Mouse (Mus musculus) stomach, postnatal 0 days (tissue): ENCODE data around the gene Cdcp2. TPM values are rescaled to one million over a fixed set of nuclear protein-coding genes. Genes with fewer than 3 reads are reported as not detected.
A peak's percentile ranks its signal among the peaks of the same experiment; 100 is the strongest.

Experiments
- ATAC-seq: fragments of 200-750 bp; cut with Nextera tagmentation; 2 replicates; pipeline ENCODE4 v1.8.0; 2017; ENCODE audit not compliant: low FRiP score, low TSS enrichment
- DNase-seq: peaks from one replicate; pipeline ENCODE4 v3.0.0-alpha.2; 2016; ENCODE audit warnings: low spot score
- H3K27ac ChIP-seq: fragments of 300-500 bp; sonication (generic); replicated peaks from 2 replicates; pipeline ENCODE4 v1.5.1; 2014; ENCODE audit warnings: mild to moderate bottlenecking, control low read depth
- H3K27me3 ChIP-seq: fragments of 300-500 bp; sonication (generic); 2 replicates; pipeline ENCODE4 v1.6.1; 2014; ENCODE audit warnings: low read length; ENCODE audit not compliant: control insufficient read depth, insufficient read depth
- H3K36me3 ChIP-seq: fragments of 300-500 bp; sonication (generic); 2 replicates; pipeline ENCODE4 v1.6.1; 2014; ENCODE audit warnings: low read length, mixed read lengths; ENCODE audit not compliant: control insufficient read depth, insufficient read depth
- H3K4me1 ChIP-seq: fragments of 300-500 bp; sonication (generic); replicated peaks from 2 replicates; pipeline ENCODE4 v1.6.1; 2014; ENCODE audit warnings: antibody characterized with exemption; ENCODE audit not compliant: control insufficient read depth, insufficient read depth
- H3K4me2 ChIP-seq: fragments of 300-500 bp; sonication (generic); replicated peaks from 2 replicates; pipeline ENCODE4 v1.6.1; 2014; ENCODE audit warnings: low read depth, mild to moderate bottlenecking, control low read depth, moderate library complexity
- H3K4me3 ChIP-seq: fragments of 300-500 bp; sonication (generic); 2 replicates; pipeline ENCODE4 v1.5.1; 2014; ENCODE audit warnings: low read depth, low read length, control low read depth
- H3K9ac ChIP-seq: fragments of 300-500 bp; sonication (generic); 2 replicates; pipeline ENCODE4 v1.6.1; 2014; ENCODE audit warnings: mild to moderate bottlenecking, low read length, control low read depth, mixed read lengths
- H3K9me3 ChIP-seq: fragments of 300-500 bp; sonication (generic); 2 replicates; pipeline ENCODE4 v1.6.1; 2016; ENCODE audit warnings: low read length; ENCODE audit not compliant: control insufficient read depth
- CTCF ChIP-seq: IDR thresholded peaks from 2 replicates; pipeline ENCODE4 v1.5.1; 2016; ENCODE audit warnings: antibody characterized with exemption, low read depth, mild to moderate bottlenecking, moderate library complexity
- EP300 ChIP-seq: optimal IDR thresholded peaks from 2 replicates; pipeline ENCODE3; 2016; ENCODE audit warnings: antibody characterized with exemption
- WGBS: fragments of 180-500 bp; shearing (Covaris S2); extraction: QIAGEN DNeasy Blood & Tissue Kit; methylation state at CpG from one replicate; pipeline ENCODE4 v1.1.7; 2014; 5-methylcytosine and 5-hydroxymethylcytosine counted together
- polyA plus RNA-seq: library from polyadenylated mRNA; unstranded; fragments of >200 nt; fragmentation: Nextera tagmentation; extraction: Ambion mirVana; gene quantifications from 2 replicates; pipeline ENCODE4 v1.2.1, GENCODE M21; 2015

The Cdcp2 gene
- polyA plus RNA-seq, 1 experiment from 2014 or later: not detected

DNA sequence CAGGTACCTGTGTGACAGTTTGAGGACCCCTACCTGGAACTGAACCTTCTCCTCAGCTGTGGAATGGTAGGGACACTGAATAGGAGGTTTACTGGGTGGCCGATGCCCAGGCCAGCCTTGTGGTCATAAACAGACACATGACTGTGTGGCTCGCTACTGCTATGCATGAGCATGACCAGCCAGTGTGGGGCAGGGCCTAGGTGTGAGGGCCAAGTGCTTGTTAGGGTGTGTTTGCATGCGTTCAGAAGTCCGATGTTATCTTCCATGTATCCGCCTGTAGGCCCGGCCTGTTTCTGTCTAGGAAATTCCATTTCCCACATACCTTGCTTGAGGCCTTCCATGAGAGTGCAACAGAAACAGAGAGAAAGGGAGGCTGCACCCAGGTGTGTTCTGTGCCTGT lies 24.0 kb downstream of the Cdcp2 start:
- 63% methylated on average over 6 of the region's 6 CpGs for WGBS

DNA sequence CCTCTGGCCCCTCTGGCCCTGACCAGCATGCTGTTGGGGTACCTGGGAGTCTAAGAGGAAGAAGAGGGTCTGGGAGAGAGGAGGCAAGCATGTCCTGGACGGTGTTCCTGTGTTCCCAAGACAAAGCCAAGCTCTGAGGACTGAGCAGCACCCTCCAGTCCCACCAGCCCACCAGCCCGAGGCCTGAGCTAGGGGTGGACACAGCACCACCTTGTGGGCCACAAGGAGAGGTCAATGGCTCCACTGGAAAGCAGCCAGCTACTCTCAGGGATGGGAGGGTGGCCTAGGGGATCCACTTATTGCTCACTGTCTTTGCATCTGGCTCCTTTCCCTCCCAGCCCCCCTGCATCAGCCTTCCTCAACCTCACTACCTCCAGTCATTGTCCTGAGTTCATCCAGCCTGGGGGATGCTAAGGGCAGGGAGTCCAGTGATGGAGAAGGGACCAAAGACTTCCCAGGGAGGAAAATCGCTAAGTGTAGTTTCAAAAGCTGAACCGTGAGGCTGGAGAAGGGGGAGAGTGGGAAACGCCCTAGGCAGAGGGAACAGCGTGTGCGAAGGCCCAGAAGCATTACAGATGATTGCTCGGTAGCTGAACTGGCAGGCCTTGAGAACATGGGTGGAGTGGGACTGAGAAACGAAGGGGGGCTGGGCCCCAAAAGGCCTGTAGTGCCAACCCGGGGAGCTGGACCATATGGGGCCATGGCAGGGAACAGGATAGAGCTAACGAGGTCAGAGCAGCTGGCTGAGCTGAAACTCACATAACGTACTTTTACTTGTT lies 24.7 kb downstream of the Cdcp2 start:
- WGBS: 45% methylated on average over 12 of the region's 12 CpGs
- Histone ChIP-seq H3K9me3 (no peaks in the 10 kb centered on the region), H3K4me3 (no peak overlapping the region), H3K27ac (peak overlapping the region; percentile 56; the same call in 1 of the 2 replicates), H3K4me2 (no peak overlapping the region), H3K9ac (no peak overlapping the region), H3K36me3 (no peaks in the 10 kb centered on the region), H3K4me1 (no peaks in the 10 kb centered on the region; the same call in 1 of the 2 replicates), H3K27me3 (no peaks in the 10 kb centered on the region)
- TF ChIP-seq EP300 (no peak), CTCF (peak; percentile 77)
- DNase-seq (peak; percentile 65), ATAC-seq (peak; percentile 45)

More for the DNA sequence above, 24.0 kb downstream of the Cdcp2 start:
- no peaks in the 10 kb centered on the region for H3K36me3 ChIP-seq
- no peaks in the 10 kb centered on the region for H3K27me3 ChIP-seq
- peak overlapping the region; percentile 56; the same call in 1 of the 2 replicates for H3K27ac ChIP-seq
- H3K9ac ChIP-seq: no peak overlapping the region
- TF ChIP-seq CTCF: no peak
- no peaks in the 10 kb centered on the region; the same call in 1 of the 2 replicates for H3K4me1 ChIP-seq
- H3K9me3 ChIP-seq: no peaks in the 10 kb centered on the region
- DNase-seq (peak; percentile 71), ATAC-seq (peak; percentile 77)
- H3K4me3 ChIP-seq: no peak overlapping the region
- H3K4me2 ChIP-seq: no peak overlapping the region

GRCm38 (mm10) chr4:107124376-107124775 lies 27.7 kb downstream of the Cdcp2 start:
- H3K27me3 ChIP-seq: no peaks in the 10 kb centered on the region
- TF ChIP-seq EP300 (no peak), CTCF (no peak)
- no peak overlapping the region for H3K4me2 ChIP-seq
- H3K9ac ChIP-seq: no peak overlapping the region
- H3K9me3 ChIP-seq: no peaks in the 10 kb centered on the region
- DNase-seq (no peak), ATAC-seq (no peak)
- WGBS: 59% methylated on average over 7 of the region's 7 CpGs
- H3K4me3 ChIP-seq: no peak overlapping the region
- 0 out of 2 replicates have a peak overlapping the region, but pooled peaks have one; percentile 50 for H3K27ac ChIP-seq
- H3K36me3 ChIP-seq: no peaks in the 10 kb centered on the region
- H3K4me1 ChIP-seq: no peaks in the 10 kb centered on the region; the same call in 1 of the 2 replicates

DNA sequence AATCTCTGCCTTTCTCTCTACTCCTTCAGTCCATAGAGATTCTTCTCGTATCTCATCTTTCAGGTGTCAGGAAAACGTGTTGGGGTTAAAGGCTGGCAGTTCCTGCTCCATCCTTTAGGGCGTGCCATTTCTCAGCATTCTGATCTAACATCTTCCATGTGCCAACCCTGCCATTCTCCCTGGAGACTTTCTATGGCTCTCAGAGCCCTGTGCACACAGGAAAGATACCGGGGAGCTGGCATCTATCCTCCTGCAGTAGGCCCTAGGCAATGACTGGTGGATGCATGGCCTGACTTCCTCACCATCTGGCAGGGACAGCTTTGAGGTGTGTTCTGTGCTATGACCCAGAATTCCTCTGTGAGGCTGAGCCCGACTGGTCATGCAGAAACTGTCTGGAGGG lies 28.4 kb downstream of the Cdcp2 start:
- peak; percentile 49 for TF ChIP-seq CTCF
- TF ChIP-seq EP300: no peak
- no peaks in the 10 kb centered on the region for H3K36me3 ChIP-seq
- no peaks in the 10 kb centered on the region for H3K27me3 ChIP-seq
- H3K4me1 ChIP-seq: no peaks in the 10 kb centered on the region; the same call in 1 of the 2 replicates
- H3K27ac ChIP-seq: no peak overlapping the region
- H3K4me3 ChIP-seq: no peak overlapping the region
- ATAC-seq (no peak), DNase-seq (no peak)
- H3K4me2 ChIP-seq: no peak overlapping the region
- 69% methylated on average over 5 of the region's 5 CpGs for WGBS
- H3K9me3 ChIP-seq: no peaks in the 10 kb centered on the region
- H3K9ac ChIP-seq: no peak overlapping the region

DNA sequence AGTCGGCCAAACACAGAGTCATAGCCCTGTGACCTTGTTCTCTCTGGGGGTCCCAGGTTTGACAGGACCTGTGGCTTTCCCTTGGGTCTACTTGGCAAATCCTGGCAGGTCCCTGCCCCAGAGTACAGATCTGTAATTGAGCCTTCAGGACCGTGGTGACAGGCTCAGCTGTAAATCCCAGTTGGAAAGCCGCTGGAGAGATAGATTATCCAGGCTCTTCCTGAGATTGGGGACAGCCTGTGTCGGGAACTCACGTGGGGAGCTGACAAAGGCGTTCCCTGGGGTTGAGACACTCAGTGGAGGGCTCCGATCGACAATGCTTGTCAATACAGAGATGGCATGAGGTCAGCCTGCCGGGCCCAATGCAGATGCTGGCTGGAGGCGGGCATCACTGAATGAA lies 29.7 kb downstream of the Cdcp2 start:
- Histone ChIP-seq H3K27ac (no peak overlapping the region), H3K4me2 (no peak overlapping the region), H3K36me3 (no peaks in the 10 kb centered on the region), H3K27me3 (no peaks in the 10 kb centered on the region), H3K4me1 (no peaks in the 10 kb centered on the region; the same call in 1 of the 2 replicates), H3K9ac (no peak overlapping the region), H3K4me3 (no peak overlapping the region), H3K9me3 (no peaks in the 10 kb centered on the region)
- ATAC-seq (no peak), DNase-seq (no peak)
- no peak for TF ChIP-seq CTCF
- TF ChIP-seq EP300: no peak
- WGBS: 70% methylated on average over 10 of the region's 10 CpGs

DNA sequence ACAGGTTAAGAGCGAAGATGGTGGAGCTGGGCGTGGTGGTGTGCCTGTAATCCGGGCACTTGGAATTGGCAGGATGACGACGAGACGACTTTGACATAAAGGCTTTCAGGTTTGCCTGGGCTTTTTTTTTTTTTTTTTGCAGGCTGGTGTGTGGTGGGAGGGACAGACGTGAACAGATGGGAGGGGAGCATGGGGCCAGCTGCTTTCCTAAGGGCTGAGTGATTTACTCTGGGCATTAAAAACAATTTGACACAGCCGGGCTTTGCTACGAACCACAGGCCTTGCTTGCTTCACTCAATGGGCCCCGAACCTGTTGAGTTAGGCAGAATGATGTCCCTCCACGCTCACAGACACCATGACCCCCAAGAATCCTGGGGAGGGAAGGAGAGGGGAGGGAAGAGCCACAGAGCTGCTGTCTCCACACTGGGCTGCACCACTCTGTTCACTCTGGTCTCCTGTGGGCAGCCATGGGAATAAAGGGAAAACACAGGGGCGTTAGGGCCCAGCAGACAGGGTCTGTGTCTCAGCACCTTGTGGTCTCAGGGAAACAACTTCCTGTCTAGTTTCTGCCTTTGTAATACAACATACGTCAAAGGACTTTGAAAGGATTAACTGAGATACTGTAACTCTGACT lies 30.3 kb downstream of the Cdcp2 start:
- no peak overlapping the region for H3K9ac ChIP-seq
- H3K9me3 ChIP-seq: no peaks in the 10 kb centered on the region
- H3K4me2 ChIP-seq: no peak overlapping the region
- TF ChIP-seq CTCF: no peak
- H3K36me3 ChIP-seq: no peaks in the 10 kb centered on the region
- H3K4me3 ChIP-seq: no peak overlapping the region
- H3K27ac ChIP-seq: no peak overlapping the region
- no peak for DNase-seq
- no peak for ATAC-seq
- H3K27me3 ChIP-seq: no peaks in the 10 kb centered on the region
- WGBS: 52% methylated on average over 13 of the region's 13 CpGs
- no peaks in the 10 kb centered on the region; the same call in 1 of the 2 replicates for H3K4me1 ChIP-seq
